Mouse (Mus musculus): ENCODE measurements around the gene Map3k6. TPM values are rescaled to one million over a fixed set of nuclear protein-coding genes. Genes with fewer than 3 reads are reported as not detected.
A peak's percentile ranks its signal among the peaks of the same experiment; 100 is the strongest.

The Map3k6 gene
- total RNA-seq, 4 experiments from 2014 or later: 2.5 to 7.8 (median 4.8) TPM

DNA sequence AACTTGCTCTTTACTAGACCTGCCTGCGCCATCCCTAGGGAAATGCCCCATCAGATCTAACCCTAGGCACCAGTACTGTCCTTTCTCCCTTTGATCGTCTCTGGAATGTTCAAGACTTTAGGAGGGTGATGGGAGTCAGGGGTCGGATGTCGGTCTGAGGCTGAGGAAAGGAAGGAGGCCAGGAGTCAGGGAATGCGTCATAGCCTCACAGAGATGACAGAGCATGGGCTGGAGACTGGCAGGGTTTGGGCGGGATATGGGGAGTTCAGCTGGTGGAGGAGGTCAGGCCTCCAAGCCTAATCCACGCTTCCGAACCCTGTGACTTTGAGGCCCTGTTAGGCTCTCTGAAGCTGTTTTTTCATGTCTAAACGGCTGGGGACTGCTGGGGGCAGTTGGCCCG lies 27.0 kb upstream of the Map3k6 start:
- DNase-seq (ENCODE audit: low spot score in 2 of 2): no peak

DNA sequence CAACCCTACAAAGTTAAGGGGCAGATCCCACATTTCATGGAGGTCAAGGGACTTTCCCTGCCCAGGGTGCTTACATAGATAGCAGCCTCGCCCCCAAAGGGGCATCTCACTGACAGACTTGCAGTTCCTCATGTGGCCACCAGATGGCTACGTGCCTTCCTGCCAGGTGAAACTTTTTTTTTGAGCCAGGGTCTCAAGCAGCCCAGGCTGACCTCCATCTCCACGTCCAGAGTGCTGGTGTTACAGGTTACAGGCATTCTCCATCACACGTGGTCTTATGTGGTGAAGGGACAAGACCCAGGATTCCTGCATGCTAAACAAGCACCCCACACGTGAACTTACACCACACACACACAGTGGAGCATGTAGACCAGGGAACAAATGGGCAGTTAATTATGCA lies 23.0 kb upstream of the Map3k6 start:
- DNase-seq (ENCODE audit: low spot score in 2 of 2): peak in 1 of 2 experiments; percentile 48

DNA sequence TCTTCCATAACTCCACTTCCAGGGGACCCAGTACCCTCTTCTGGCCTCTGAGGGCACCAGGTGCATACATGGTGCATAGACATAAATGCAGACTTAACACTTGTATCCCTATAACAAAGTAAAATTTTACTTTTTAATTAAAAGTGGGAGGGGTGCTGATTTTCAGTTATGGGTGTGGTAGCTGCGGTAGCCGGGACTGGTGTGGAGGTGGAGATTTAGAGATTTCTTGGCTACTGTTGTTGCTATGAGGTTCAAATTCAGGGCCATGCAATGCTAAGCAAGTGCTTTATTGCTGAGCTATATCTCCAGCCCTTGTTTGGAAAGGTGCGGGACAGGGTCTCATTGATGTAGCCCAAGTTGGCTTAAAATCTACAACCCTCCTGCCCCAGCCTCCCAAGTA lies 21.9 kb upstream of the Map3k6 start:
- DNase-seq (ENCODE audit: low spot score in 2 of 2): no peak

DNA sequence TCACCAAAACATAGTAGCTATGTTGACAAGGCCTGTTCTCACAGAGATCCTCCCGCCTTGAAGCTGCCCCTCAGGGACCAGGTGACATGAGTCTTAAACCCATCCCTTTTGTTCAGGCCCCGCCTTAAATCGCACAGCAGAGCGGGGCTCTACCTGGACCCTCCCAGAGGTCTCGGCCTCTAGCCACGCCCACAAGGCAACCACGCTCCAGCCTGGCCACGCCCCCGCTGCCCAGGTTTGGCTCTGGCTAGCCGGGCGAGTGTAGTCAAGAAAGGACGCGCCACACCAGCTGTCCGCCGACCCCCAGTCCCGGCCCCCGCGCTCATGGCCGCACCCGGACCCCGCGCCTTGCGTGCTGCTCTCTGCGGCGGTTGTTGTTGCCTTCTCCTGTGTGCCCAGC lies 20.0 kb upstream of the Map3k6 start:
- no peak for DNase-seq (ENCODE audit: low spot score in 2 of 2)

DNA sequence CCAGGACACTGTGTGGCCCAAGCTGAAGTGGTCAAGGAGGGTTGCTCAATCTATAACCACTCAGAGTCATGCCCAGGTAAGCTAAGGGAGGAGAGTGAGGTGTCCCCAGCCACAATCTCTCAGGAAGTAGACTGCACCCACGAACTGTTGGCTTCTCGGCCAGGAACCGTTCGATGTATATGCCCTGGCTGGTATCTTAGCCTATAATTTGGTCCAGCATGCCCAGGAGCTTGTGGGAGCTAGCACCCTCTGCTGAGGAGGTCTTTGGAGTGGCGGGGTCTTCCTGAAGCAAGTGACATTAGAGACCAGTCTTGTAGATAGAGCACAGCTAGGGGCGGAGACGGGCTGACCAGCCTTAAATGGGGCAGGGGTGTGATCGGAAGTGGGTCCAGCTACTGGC lies 18.9 kb upstream of the Map3k6 start:
- no peak for DNase-seq (ENCODE audit: low spot score in 2 of 2)

DNA sequence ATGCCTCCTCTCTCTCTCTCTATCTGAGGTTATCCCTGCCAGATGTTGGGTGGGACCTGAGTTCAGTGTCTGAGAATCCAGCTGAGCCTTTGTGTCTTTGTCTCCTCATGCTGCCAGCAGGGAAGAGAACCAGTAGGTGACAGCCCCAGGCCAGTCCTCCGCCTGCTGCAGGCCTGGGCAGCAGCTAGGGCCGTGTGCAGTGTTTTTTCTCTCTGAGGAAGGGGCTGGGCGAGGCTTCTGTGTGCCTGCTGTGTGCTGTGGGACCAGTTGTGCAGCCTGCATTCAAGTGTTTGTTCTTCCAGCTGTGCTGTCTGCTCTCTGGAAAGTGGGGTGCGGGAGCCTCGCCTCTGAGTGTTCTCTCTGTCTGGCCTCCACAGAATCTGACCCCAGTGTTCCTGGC lies 16.7 kb upstream of the Map3k6 start:
- no peak for DNase-seq (ENCODE audit: low spot score in 2 of 2)

DNA sequence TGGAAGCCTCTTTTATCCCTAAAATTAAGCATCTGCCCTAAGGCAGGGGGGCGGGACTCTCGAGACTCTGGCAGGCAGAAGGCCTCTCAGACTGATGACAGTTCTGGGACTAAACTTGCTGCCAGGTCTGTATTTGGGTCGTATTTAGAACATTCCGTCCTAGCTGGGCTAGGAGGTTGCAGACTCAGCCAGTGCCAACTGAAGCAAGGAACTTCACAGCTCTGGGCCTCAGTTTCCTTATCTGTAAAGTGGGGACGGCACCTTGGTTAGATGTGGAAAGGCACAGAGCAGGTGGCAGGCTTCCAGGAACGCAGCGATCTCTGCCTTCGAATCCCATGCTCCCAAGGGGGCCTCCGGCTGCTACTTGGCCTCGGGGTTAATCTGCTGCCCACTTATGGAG lies 14.5 kb upstream of the Map3k6 start:
- peak in 1 of 2 experiments; percentile 43 for DNase-seq (ENCODE audit: low spot score in 2 of 2)

DNA sequence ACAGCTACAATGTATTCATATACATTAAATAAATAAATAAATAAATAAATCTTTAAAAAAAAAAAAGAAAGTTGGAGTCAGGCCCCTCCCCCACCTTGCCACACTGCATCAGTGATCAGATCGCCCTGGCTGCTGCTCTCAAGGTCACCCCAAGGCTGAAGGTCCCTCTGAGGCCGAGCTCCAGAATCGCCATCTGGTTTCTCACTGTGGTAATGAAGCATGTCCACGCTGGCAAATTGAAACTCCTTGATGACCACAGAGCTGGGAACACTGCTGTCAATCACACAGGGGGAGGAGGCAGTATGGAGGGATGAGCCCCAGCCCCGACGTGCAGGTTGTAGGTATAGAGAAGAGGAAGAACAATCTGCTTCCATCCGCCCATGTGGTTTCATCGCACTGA lies 13.0 kb upstream of the Map3k6 start:
- DNase-seq (ENCODE audit: low spot score in 2 of 2): no peak

DNA sequence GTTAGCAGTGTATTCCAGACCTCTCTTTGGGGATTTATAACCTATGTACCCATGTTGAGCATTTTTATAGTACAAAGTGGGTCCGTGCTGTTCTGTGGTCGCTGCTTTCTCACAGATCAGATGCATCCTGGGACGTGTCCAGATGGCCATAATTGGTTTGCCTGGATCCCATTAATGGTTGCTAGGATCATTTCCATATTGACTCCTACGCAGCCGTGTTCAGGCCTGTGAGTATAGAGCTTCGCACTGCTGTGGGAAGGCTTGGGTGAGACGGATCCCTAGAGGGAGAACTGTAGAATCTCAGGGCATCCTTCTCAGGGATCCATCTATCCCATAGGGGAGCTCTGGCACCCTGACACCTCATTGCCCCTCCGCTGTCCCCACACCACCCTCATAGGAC lies 11.0 kb upstream of the Map3k6 start:
- no peak for DNase-seq (ENCODE audit: low spot score in 2 of 2)

DNA sequence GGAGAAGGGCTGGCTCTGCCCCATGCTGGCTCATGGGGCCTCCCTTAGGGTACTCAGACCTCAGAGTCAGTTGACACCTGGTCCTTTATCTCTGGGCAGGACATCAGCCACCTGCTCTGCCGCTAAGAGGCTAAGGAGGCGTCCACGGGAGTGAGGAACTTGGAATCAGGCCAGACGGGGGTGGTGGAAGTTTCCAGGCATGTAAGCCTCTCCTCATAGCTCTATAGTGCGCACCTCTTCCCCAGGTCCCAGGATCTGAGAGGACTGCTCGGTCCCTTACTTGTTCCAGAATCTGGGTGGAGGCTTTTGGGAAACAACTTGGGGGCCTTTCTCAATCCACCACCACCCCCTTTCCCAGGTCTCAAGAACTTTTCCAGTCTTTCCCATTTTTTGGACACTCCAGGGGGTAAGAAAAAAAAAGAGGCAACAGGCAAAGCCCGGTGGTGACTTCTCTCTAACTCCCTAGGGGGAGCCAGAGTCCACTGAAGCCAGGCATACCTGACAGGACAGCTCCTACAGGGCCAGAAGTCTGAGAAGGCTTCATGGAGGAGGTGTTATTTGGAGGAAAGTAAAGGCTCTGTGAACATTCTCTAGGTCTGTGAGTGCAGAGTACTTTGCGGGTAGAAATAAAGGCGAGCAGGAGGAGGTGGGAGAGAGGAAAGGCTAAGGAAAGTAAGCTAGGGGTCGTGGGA lies 7.2 kb upstream of the Map3k6 start:
- DNase-seq (ENCODE audit: low spot score in 2 of 2): no peak

DNA sequence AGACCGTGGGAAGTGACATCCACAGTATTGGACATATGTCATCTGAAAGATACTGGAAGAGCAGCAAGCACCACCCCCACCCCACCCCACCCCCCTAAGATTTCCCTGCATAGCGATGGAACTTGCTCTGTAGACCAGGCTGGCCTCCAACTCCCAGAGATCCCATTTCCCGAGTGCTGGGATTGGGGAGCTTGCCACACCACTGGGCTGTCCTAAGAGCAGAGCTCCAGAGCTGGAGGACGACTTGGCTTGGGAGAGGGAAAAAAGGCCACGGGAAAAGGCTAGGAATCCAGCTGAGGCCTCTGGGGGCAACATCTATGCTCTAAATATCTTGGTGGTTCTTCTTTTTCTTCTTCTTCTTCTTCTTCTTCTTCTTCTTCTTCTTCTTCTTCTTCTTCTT lies 5.8 kb upstream of the Map3k6 start:
- DNase-seq (ENCODE audit: low spot score in 2 of 2): no peak

DNA sequence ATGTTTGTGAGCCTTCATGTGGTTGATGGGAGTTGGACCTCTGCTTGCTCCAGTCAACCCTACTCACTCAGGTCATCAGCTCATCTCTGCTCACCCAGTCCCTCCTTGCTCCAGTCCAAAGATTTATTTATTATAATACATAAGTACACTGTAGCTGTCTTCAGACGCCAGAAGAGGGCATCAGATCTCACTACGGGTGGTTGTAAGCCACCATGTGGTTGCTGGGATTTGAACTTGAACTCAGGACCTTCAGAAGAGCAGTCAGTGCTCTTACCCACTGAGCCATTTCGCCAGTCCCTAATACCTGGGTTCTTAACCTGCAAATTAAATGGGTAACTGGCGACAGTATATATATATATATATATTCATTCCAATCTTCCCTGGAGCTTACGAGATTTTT lies 5.2 kb upstream of the Map3k6 start:
- no peak for DNase-seq (ENCODE audit: low spot score in 2 of 2)

DNA sequence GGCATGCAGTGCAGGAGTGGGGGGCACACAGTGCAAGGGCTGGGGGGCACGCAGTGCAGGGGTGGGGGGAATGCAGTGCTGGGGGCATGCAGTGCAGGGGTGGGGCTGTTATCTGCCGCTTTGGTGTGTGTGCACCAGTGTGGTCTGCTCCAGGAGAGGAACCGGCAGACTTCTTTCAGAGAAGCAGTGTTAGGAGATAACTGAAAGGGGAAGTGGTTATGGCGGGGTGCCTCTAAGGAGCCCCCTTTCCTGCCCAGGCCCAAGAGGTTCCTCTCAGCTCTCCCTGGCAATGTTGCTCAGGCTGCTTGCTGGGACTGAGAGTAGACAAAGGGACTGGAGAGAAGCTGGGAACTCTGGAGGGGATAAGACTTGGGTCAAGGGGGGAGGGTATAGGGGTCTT lies 2.7 kb upstream of the Map3k6 start:
- DNase-seq (ENCODE audit: low spot score in 2 of 2): no peak

DNA sequence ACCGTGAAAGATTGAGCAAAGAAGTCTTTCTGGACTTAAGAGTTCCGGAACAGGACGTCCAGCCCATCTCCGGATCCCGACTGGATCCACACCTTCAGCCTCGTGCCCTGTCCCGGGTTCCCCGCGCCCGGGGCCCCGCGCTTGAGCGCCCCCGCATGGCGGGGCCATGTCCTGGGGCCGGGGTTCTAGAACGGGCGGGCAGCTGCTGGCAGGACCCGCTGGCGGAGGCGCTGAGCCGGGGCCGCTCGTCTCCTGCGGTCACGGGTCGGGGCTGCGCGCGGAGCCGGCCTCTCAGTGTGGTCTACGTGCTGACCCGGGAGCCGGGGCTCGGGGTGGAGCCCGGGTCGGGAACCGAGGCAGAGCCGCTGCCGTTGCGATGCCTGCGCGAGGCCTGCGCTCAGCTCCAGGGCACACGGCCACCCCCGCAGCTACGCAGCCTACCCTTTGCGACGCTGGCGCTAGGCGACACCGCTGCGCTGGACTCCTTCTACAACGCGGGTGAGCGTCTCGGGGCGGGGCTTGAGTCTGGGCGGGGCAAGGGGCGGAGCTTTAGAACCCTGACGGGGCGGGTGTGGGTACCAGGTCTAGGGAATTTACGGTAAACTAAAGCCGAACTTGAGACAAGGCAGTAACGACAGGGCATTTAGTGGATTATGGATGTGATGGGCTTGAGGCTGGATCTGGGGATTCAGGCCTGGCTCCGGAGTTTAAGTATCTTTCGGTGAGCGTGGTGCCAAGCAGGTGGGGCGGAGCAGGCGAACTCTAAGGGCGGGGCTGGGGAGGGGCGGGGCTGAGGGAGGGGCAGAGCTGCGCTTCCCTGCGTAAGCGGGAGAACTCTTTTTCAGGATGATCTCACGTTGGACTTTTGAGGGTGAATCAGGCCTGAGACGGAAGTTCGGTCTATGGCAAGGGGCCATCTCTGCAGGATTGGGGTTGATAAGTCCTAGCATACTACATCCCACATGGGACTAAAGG lies 603 bp downstream of the Map3k6 start:
- peak; percentile 84 to 89 for DNase-seq (ENCODE audit: low spot score in 2 of 2)

DNA sequence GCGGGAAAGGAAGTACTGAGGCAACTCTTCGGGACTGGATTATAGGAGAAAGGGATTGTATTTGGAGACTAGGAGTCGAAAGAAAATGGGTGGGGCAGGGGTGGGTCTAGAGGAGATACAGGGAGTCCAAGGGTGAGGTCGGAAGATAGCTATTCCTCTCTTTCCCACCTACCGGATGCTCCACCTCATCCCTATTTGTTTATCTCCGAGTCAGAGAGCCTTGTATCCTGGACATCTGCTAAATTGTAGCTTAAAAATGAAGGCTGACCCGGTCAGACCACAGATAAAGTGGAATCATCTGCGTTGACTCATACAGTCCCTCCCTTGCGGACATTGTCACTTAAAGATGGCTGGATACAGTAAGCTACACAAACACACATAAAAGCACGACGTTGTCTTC lies 1.3 kb downstream of the Map3k6 start:
- no peak for DNase-seq (ENCODE audit: low spot score in 2 of 2)

DNA sequence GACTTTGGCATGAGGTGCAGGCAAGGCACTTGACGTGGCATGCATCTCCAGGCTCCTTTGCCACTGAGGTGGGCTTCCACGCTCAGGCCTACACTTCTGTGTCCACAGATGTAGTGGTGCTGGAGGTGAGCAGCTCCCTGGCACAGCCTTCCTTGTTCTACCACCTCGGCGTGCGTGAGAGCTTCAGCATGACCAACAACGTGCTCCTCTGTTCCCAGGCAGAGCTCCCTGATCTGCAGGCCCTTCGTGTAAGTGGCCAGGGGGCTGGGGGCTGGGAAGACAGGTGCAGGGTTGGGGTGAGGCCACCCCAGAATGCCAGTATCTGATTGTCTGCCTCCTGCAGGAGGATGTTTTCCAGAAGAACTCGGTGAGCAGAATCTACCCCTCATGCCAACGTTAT lies 2.1 kb downstream of the Map3k6 start:
- DNase-seq (ENCODE audit: low spot score in 2 of 2): no peak

DNA sequence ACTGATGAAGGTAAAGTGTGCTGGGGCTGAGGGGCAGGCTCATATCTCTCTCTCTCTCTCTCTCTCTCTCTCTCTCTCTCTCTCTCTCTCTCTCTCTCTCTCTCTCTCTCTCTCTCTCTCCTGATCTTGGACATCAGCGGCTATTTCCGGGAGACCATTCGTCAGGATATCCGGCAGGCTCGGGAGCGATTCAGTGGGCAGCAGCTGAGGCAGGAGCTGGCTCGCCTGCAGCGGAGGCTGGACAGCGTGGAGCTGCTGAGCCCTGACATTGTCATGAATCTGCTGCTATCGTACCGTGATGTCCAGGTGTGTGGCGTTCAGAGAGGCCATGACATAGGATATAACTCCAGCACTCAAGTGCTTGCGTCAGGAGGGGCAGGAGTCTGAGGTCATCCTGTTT lies 2.9 kb downstream of the Map3k6 start:
- no peak for DNase-seq (ENCODE audit: low spot score in 2 of 2)

DNA sequence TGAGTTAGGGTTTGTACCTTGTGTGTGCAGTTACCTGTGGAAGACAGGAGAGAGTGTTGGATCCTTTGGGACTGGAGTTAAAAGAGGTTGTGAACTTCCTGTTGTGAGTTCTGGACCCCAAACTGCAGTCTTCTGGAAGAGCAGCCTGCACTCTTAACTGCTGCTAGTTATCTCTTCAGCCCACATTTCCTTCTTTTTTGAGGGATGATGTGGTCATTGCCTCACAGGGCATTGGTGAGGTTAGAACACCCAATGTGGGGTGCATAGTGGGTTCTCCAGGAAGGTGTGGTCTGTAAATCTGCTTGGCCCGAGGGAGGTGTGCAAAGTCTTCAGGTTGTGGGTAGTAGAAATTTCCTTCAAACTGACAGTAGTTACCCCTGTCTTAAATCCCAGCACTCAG lies 3.7 kb downstream of the Map3k6 start:
- DNase-seq (ENCODE audit: low spot score in 2 of 2): no peak

DNA sequence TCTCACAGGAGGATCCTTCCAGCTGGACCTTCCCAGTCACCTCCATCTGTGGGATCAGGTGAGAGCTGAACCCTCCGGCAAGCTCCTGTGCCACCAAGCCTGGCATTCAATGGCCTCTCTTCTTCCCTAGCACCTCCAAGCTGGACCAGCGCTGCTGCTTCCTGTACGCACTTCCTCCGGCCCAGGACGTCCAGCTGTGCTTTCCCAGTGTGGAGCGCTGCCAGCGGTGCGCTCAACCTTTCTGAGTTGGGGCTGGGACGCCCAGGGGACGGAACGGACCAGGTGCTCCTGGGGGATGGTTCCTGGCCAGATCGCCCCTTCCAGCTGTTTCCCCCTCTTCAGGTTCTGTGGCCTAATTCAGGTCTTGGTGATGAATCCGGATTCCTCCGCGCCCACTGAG lies 6.5 kb downstream of the Map3k6 start:
- no peak for DNase-seq (ENCODE audit: low spot score in 2 of 2)

DNA sequence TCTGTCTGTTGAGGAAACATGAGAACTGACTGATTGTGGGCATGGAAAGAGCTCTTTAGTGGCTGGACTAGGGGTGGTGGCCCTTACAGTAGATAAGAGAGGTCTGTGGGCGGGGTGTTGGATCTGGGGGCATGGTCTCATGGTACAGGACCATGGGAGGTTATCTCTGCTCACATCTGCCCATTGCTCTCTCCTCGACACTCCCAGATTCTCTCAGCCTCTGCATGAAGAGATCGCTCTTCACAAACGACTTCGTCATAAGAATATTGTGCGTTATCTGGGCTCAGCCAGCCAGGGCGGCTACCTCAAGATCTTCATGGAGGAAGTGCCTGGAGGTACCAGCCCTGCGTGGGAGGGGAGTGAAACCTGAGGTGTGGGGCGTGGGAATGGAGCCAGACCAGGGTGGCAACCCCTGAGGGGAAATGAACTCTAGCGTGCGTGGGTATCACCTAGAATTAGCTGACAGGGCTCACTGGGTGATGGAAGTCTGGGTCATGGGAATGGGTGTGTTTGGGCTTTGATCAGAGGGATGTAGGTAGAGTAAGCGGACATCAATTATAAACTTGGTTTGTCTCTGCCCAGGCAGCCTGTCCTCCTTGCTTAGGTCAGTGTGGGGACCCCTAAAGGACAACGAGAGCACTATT lies 7.3 kb downstream of the Map3k6 start:
- DNase-seq (ENCODE audit: low spot score in 2 of 2): no peak

DNA sequence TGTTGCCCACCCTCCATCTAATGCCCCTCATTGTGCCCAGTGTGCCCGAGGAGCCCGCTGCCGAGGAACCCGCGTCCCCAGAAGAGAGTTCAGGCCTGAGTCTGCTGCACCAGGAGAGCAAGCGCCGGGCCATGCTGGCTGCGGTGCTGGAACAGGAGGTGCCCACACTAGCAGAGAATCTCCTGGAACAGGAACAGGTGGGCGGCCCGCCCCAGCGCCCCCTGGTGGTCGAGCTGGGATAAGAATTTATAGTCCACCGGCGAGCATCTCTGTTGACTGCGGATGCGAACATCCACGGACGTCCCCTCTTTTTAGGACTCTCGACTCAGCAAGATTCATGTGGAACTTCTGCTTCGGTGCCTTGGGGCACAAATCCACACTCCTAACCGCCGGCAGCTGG lies 10.0 kb downstream of the Map3k6 start:
- DNase-seq (ENCODE audit: low spot score in 2 of 2): peak; percentile 73 to 79

DNA sequence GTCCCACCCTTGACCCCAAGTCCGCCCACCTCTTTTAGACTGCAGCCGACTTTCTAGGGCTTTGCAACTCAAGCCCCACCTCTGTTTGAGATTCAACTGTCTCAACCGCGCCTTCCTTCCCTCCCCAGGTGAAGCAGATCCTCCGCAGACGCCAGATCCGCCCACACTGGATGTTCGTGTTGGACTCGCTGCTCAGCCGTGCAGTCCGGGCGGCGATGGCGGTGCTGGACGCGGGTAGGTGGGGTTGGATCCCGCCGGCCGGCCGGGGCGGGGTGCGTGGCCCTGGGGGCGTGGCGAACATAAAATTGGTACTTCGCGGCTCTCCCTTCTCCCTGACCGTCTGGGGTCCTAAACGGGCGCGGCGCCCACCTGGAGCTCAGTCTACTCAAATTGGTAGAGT lies 10.6 kb downstream of the Map3k6 start:
- DNase-seq (ENCODE audit: low spot score in 2 of 2): no peak
